Mouse (Mus musculus): Measurements from ENCODE around the gene Apof. TPM values are rescaled to one million over a fixed set of nuclear protein-coding genes. Genes with fewer than 3 reads are reported as not detected.

Gene Apof
- total and polyA plus RNA-seq, 3 experiments: 0.66 to 1.3 (median 0.99) TPM

- TF ChIP-seq CHD2 (IDR thresholded peaks at IDR 0.05; ENCODE audit: low read length) (peak; percentile 55; the same call in 1 of the 2 replicates), MAZ (IDR thresholded peaks at IDR 0.05; ENCODE audit: low read depth, low read length) (no peak), ZMIZ1 (IDR thresholded peaks at IDR 0.05; ENCODE audit: low read depth, low read length) (no peak), MAFK (IDR thresholded peaks at IDR 0.05; ENCODE audit: insufficient replicate concordance, low read length) (peak; percentile 77), BHLHE40 (IDR thresholded peaks at IDR 0.05; ENCODE audit: low read depth, low read length) (peak; percentile 91), TCF12 (IDR thresholded peaks at IDR 0.05; ENCODE audit: low read depth, low read length) (peak; percentile 56; the same call in 1 of the 2 replicates), USF1 (IDR thresholded peaks at IDR 0.05; ENCODE audit: low read depth, low read length) (no peak), SMC3 (IDR thresholded peaks at IDR 0.05; ENCODE audit: low read depth, low read length) (no peak), KAT2A (IDR thresholded peaks at IDR 0.05; ENCODE audit: insufficient replicate concordance, low read length) (no peak), PAX5 (IDR thresholded peaks at IDR 0.05; ENCODE audit: low read length) (no peak), GABPA (IDR thresholded peaks at IDR 0.05; ENCODE audit: insufficient replicate concordance, low read depth, low read length) (no peak), ELF1 (IDR thresholded peaks at IDR 0.05; ENCODE audit: low read depth, low read length) (no peak), IRF4 (IDR thresholded peaks at IDR 0.05; ENCODE audit: low read depth, low read length) (peak; percentile 66), UBTF (IDR thresholded peaks at IDR 0.05; ENCODE audit: low read depth, low read length) (no peak), ZNF384 (IDR thresholded peaks at IDR 0.05; ENCODE audit: low read depth, low read length) (no peak), JUN (IDR thresholded peaks at IDR 0.05; ENCODE audit: insufficient read depth, low read depth, low read length) (peak; percentile 59), CTCF (conservative IDR thresholded peaks at IDR 0.05 in 1 of 2, IDR thresholded peaks at IDR 0.05 in 1 of 2; ENCODE audit: low read depth in 2 of 2, low read length in 2 of 2) (no peak)
These were observed 12.1 kb upstream of the Apof start (continued) for GRCm38 (mm10) chr10:128256328-128256727.

DNA sequence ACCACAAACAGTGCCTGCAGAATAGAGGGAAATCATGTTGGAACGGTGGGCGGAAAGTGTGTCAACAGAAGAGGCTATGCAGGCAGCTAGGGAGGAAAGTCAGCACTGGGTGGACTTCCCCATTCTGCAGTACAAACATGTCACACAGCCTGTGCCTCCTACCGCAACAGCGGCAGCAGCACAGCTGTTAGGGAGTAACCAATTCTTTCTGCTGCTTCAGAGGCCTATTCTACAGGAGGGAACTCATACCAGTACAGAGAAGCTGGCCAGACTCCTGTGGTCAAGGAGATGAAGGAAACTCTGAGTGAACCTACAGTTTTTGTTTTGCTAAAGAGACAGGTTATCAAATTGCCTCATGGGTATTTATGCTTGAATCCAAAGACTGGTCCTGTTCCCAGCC, 9.5 kb upstream of the Apof start:
- H3K27ac ChIP-seq (ENCODE audit: insufficient read depth, low read depth): peak overlapping the region; percentile 97
- H3K9me3 ChIP-seq (replicated peaks; ENCODE audit: low read length): no peaks in the 10 kb centered on the region
- no peaks in the 10 kb centered on the region for H3K79me2 ChIP-seq (replicated peaks; ENCODE audit: control insufficient read depth, extremely low read depth, insufficient read depth, poor library complexity, severe bottlenecking)
- in situ Hi-C loops (cut with MboI; ENCODE audit: low pct_ligation_motif_present, low pct_unique_long_range_greater_than_20kb, low sequenced_read_pairs): no loop called here
- peak overlapping the region; percentile 53 for H3K9ac ChIP-seq (ENCODE audit: insufficient read depth, low read depth)
- H3K27me3 ChIP-seq (replicated peaks): no peaks in the 10 kb centered on the region
- dilution Hi-C loops (cut with MboI; ENCODE audit: extremely low pct_ligation_motif_present, extremely low pct_unique_long_range_greater_than_20kb, low sequenced_read_pairs): no loop called here
- peaks cover 33 to 69% of the 10 kb centered on the region in 2 experiments for H3K4me1 ChIP-seq (ENCODE audit: control insufficient read depth in 1 of 2, insufficient read depth in 2 of 2)
- DNase-seq (ENCODE audit: extremely low read depth): peak; percentile 90
- peaks cover 0 to 8% of the 10 kb centered on the region in 2 experiments for H3K36me3 ChIP-seq (replicated peaks in 1 of 2; ENCODE audit: control insufficient read depth in 1 of 2, insufficient read depth in 1 of 2, low read length in 1 of 2)
- H3K4me3 ChIP-seq (replicated peaks in 1 of 3; ENCODE audit: low read depth in 2 of 3, low read length in 2 of 3, poor library complexity in 1 of 3): no peak overlapping the region
- peak overlapping the region; percentile 58 for H3K4me2 ChIP-seq (ENCODE audit: insufficient read depth, low read depth, poor library complexity, severe bottlenecking)
- TF ChIP-seq JUND (conservative IDR thresholded peaks at IDR 0.05; ENCODE audit: low read depth, low read length): peak; percentile 85
- TF ChIP-seq NRF1 (IDR thresholded peaks at IDR 0.05; ENCODE audit: low read depth, low read length): no peak
- no peak for TF ChIP-seq NELFE (IDR thresholded peaks at IDR 0.05; ENCODE audit: low read depth, low read length)
- TF ChIP-seq SMC3 (IDR thresholded peaks at IDR 0.05; ENCODE audit: low read depth, low read length): no peak
- no peak; the same call in 1 of the 2 replicates for TF ChIP-seq MXI1 (IDR thresholded peaks at IDR 0.05; ENCODE audit: low read depth, low read length)
- no peak for TF ChIP-seq USF2 (conservative IDR thresholded peaks at IDR 0.05; ENCODE audit: low read depth, low read length)
- TF ChIP-seq USF1 (IDR thresholded peaks at IDR 0.05; ENCODE audit: low read depth, low read length): no peak
- TF ChIP-seq SIN3A (IDR thresholded peaks at IDR 0.05; ENCODE audit: low read length): peak; percentile 83; the same call in 1 of the 2 replicates
- peak; percentile 58 for TF ChIP-seq ELF1 (IDR thresholded peaks at IDR 0.05; ENCODE audit: low read depth, low read length)
- peak; percentile 81 for TF ChIP-seq TBP (conservative IDR thresholded peaks at IDR 0.05; ENCODE audit: low read depth, low read length)
- TF ChIP-seq ZC3H11A (IDR thresholded peaks at IDR 0.05; ENCODE audit: low read depth, low read length): no peak
- TF ChIP-seq KAT2A (IDR thresholded peaks at IDR 0.05; ENCODE audit: insufficient replicate concordance, low read length): no peak
- no peak for TF ChIP-seq MAZ (IDR thresholded peaks at IDR 0.05; ENCODE audit: low read depth, low read length)
- no peak for TF ChIP-seq MAFK (IDR thresholded peaks at IDR 0.05; ENCODE audit: insufficient replicate concordance, low read length)
- TF ChIP-seq UBTF (IDR thresholded peaks at IDR 0.05; ENCODE audit: low read depth, low read length): 0 out of 2 replicates have a peak, but pooled peaks have one; percentile 53
- TF ChIP-seq MEF2A (IDR thresholded peaks at IDR 0.05; ENCODE audit: borderline replicate concordance, low read depth, low read length): peak; percentile 73; the same call in 1 of the 2 replicates
- TF ChIP-seq MYC (IDR thresholded peaks at IDR 0.05; ENCODE audit: low read depth, low read length): no peak
- TF ChIP-seq JUN (IDR thresholded peaks at IDR 0.05; ENCODE audit: insufficient read depth, low read depth, low read length): peak; percentile 73; the same call in 1 of the 2 replicates
- peak; percentile 90 for TF ChIP-seq TCF12 (IDR thresholded peaks at IDR 0.05; ENCODE audit: low read depth, low read length)
- TF ChIP-seq ZKSCAN1 (IDR thresholded peaks at IDR 0.05; ENCODE audit: borderline replicate concordance, low read depth, low read length): no peak
- TF ChIP-seq EP300 (IDR thresholded peaks at IDR 0.05; ENCODE audit: low read length): peak; percentile 84
- TF ChIP-seq PAX5 (IDR thresholded peaks at IDR 0.05; ENCODE audit: low read length): no peak
- TF ChIP-seq RCOR1 (conservative IDR thresholded peaks at IDR 0.05; ENCODE audit: low read depth, low read length): no peak
- no peak for TF ChIP-seq CHD1 (IDR thresholded peaks at IDR 0.05; ENCODE audit: low read depth, low read length)
- TF ChIP-seq IRF4 (IDR thresholded peaks at IDR 0.05; ENCODE audit: low read depth, low read length): peak; percentile 92
- TF ChIP-seq E2F4 (IDR thresholded peaks at IDR 0.05; ENCODE audit: insufficient replicate concordance, low read depth, low read length): no peak
- TF ChIP-seq ZNF384 (IDR thresholded peaks at IDR 0.05; ENCODE audit: low read depth, low read length): no peak; the same call in 1 of the 2 replicates
- TF ChIP-seq POLR2A (IDR thresholded peaks at IDR 0.05; ENCODE audit: low read depth, low read length): peak; percentile 57
- TF ChIP-seq POLR2AphosphoS2 (IDR thresholded peaks at IDR 0.05; ENCODE audit: low read depth, low read length): no peak
- TF ChIP-seq ZMIZ1 (IDR thresholded peaks at IDR 0.05; ENCODE audit: low read depth, low read length): no peak
- peak; percentile 18; the same call in 1 of the 2 replicates for TF ChIP-seq MAX (IDR thresholded peaks at IDR 0.05; ENCODE audit: low read length)
